Mouse (Mus musculus): Measurements from ENCODE around the gene Myt1. TPM values are rescaled to one million over a fixed set of nuclear protein-coding genes. Genes with fewer than 3 reads are reported as not detected.
"Not testable (repeated sequence)": the region's sequence is repeated elsewhere in the genome, so short reads cannot be mapped to it uniquely, and the experiment has no call there.

The Myt1 gene
- polyA plus RNA-seq, 1 experiment from 2014 or later, result 1.7 TPM

DNA sequence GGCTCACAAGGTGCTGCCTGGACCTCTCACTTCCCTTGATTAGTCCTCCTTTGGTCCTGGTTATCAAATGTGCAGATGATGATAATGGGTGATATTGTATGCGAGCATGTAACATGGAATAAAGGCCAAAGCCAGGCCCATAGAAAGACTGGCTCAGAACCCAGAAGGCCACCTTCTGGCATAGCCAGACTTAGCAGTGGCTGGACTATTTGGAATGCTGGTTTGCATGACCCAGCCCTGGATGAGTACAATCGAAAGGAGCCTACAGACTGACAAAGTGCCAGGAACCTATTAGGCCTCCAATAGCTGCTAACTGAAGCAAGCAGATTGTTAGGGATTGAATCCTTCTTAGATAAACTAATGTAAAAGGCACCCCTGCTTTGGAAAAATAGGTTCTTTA, 6.3 kb downstream of the Myt1 start:
- H3K9me3 ChIP-seq (ENCODE audit: control insufficient read depth, low read length), result no peaks in the 10 kb centered on the region
- no peak overlapping the region for H3K27ac ChIP-seq (ENCODE audit: low read length)
- no peaks in the 10 kb centered on the region for H3K4me1 ChIP-seq (ENCODE audit: control insufficient read depth, insufficient read depth, low read length)
- H3K4me3 ChIP-seq (ENCODE audit: low read length), result no peak overlapping the region
- H3K27me3 ChIP-seq (replicated peaks; ENCODE audit: control insufficient read depth, insufficient read depth, low read length), result no peaks in the 10 kb centered on the region
- no peak for ATAC-seq
- 75% methylated on average over 2 of the region's 2 CpGs for WGBS
- H3K36me3 ChIP-seq (ENCODE audit: control insufficient read depth, insufficient read depth, low read length), result no peaks in the 10 kb centered on the region
- no peak overlapping the region for H3K4me2 ChIP-seq (ENCODE audit: low read depth, low read length)
- no peak overlapping the region for H3K9ac ChIP-seq (ENCODE audit: low read depth, low read length)

- Histone ChIP-seq H3K4me3 (ENCODE audit: low read length) (no peak overlapping the region), H3K27me3 (replicated peaks; ENCODE audit: control insufficient read depth, insufficient read depth, low read length) (no peaks in the 10 kb centered on the region), H3K27ac (ENCODE audit: low read length) (no peak overlapping the region), H3K4me2 (ENCODE audit: low read depth, low read length) (no peak overlapping the region), H3K4me1 (ENCODE audit: control insufficient read depth, insufficient read depth, low read length) (no peaks in the 10 kb centered on the region), H3K9ac (ENCODE audit: low read depth, low read length) (no peak overlapping the region), H3K9me3 (ENCODE audit: control insufficient read depth, low read length) (no peaks in the 10 kb centered on the region), H3K36me3 (ENCODE audit: control insufficient read depth, insufficient read depth, low read length) (no peaks in the 10 kb centered on the region)
- WGBS, result 60% methylated on average over 2 of the region's 2 CpGs
- ATAC-seq, result no peak
Observed at GRCm38 (mm10) chr2:181773203-181773602, 10.1 kb downstream of the Myt1 start.

- Histone ChIP-seq H3K9me3 (ENCODE audit: control insufficient read depth, low read length) (no peaks in the 10 kb centered on the region), H3K27me3 (replicated peaks; ENCODE audit: control insufficient read depth, insufficient read depth, low read length) (no peaks in the 10 kb centered on the region)
- 63% methylated on average over 1 of the region's 1 CpGs for WGBS
Observed at GRCm38 (mm10) chr2:181775786-181776185, 12.7 kb downstream of the Myt1 start.

DNA sequence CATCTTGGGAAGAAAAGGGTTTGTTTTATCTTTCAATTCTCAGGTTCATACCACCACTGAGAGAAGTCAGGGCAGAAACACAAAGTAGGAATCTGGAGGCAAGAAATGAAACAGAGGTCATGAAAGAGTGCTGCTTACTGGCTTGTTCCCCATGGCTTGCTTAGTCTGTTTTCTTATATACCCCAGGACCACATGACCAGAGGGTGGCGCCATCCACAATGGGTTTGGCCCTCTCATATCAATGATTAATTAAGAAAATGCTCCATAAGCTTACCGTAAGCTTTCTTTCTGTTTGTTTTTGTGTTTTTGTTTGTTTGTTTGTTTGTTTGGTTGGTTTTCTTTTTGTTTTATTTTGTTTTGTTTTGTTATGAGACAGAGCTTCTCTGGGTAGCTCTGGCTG, 14.6 kb downstream of the Myt1 start:
- H3K36me3 ChIP-seq (ENCODE audit: control insufficient read depth, insufficient read depth, low read length), result no peaks in the 10 kb centered on the region
- no peak overlapping the region for H3K27ac ChIP-seq (ENCODE audit: low read length)
- no peak overlapping the region for H3K9ac ChIP-seq (ENCODE audit: low read depth, low read length)
- H3K4me1 ChIP-seq (ENCODE audit: control insufficient read depth, insufficient read depth, low read length), result no peaks in the 10 kb centered on the region
- no peaks in the 10 kb centered on the region for H3K27me3 ChIP-seq (replicated peaks; ENCODE audit: control insufficient read depth, insufficient read depth, low read length)
- ATAC-seq, result no peak
- WGBS, result 57% methylated on average over 2 of the region's 2 CpGs
- H3K9me3 ChIP-seq (ENCODE audit: control insufficient read depth, low read length), result no peaks in the 10 kb centered on the region
- no peak overlapping the region for H3K4me2 ChIP-seq (ENCODE audit: low read depth, low read length)
- no peak overlapping the region for H3K4me3 ChIP-seq (ENCODE audit: low read length)

More at GRCm38 (mm10) chr2:181775786-181776185, 12.7 kb downstream of the Myt1 start:
- Histone ChIP-seq H3K4me1 (ENCODE audit: control insufficient read depth, insufficient read depth, low read length) (no peaks in the 10 kb centered on the region), H3K4me2 (ENCODE audit: low read depth, low read length) (no peak overlapping the region), H3K27ac (ENCODE audit: low read length) (no peak overlapping the region), H3K36me3 (ENCODE audit: control insufficient read depth, insufficient read depth, low read length) (no peaks in the 10 kb centered on the region), H3K4me3 (ENCODE audit: low read length) (no peak overlapping the region), H3K9ac (ENCODE audit: low read depth, low read length) (no peak overlapping the region)
- ATAC-seq, result no peak

GRCm38 (mm10) chr2:181781421-181781820, 18.3 kb downstream of the Myt1 start:
- ATAC-seq, result no peak
- Histone ChIP-seq H3K27me3 (replicated peaks; ENCODE audit: control insufficient read depth, insufficient read depth, low read length) (no peaks in the 10 kb centered on the region), H3K27ac (ENCODE audit: low read length) (no peak overlapping the region), H3K9ac (ENCODE audit: low read depth, low read length) (no peak overlapping the region), H3K4me3 (ENCODE audit: low read length) (no peak overlapping the region), H3K9me3 (ENCODE audit: control insufficient read depth, low read length) (no peaks in the 10 kb centered on the region), H3K4me1 (ENCODE audit: control insufficient read depth, insufficient read depth, low read length) (no peaks in the 10 kb centered on the region), H3K4me2 (ENCODE audit: low read depth, low read length) (no peak overlapping the region), H3K36me3 (ENCODE audit: control insufficient read depth, insufficient read depth, low read length) (no peaks in the 10 kb centered on the region)
- WGBS, result 25% methylated on average over 1 of the region's 1 CpGs

DNA sequence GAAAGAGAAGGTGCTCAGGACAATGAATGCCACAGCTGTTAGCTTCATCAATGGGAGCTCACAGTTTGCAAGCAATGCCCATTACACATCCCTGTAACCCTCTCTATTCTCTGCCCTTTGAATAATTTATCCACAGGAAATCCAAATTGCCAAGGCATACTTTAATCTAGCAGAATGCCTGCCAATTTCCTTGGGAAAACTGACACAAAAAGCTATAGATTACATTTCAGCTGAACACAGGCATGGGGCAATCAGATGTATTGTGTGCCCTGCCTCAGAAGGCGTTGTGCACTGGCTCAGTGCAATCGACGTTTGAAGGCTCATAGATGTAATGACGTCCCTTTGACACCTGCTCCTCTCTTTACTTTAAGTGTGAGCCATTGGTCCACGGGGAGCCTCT, 24.7 kb downstream of the Myt1 start:
- no peak overlapping the region for H3K27ac ChIP-seq (ENCODE audit: low read length)
- 67% methylated on average over 5 of the region's 5 CpGs for WGBS
- H3K9ac ChIP-seq (ENCODE audit: low read depth, low read length), result no peak overlapping the region
- H3K4me1 ChIP-seq (ENCODE audit: control insufficient read depth, insufficient read depth, low read length), result no peaks in the 10 kb centered on the region
- no peaks in the 10 kb centered on the region for H3K27me3 ChIP-seq (replicated peaks; ENCODE audit: control insufficient read depth, insufficient read depth, low read length)
- no peak overlapping the region for H3K4me2 ChIP-seq (ENCODE audit: low read depth, low read length)
- ATAC-seq, result no peak
- H3K4me3 ChIP-seq (ENCODE audit: low read length), result no peak overlapping the region
- no peaks in the 10 kb centered on the region for H3K36me3 ChIP-seq (ENCODE audit: control insufficient read depth, insufficient read depth, low read length)
- no peaks in the 10 kb centered on the region for H3K9me3 ChIP-seq (ENCODE audit: control insufficient read depth, low read length)

- H3K9me3 ChIP-seq (ENCODE audit: control insufficient read depth, low read length), result no peaks in the 10 kb centered on the region
- no peaks in the 10 kb centered on the region for H3K4me1 ChIP-seq (ENCODE audit: control insufficient read depth, insufficient read depth, low read length)
- H3K36me3 ChIP-seq (ENCODE audit: control insufficient read depth, insufficient read depth, low read length), result no peaks in the 10 kb centered on the region
- H3K4me3 ChIP-seq (ENCODE audit: low read length), result no peak overlapping the region
- 76% methylated on average over 6 of the region's 6 CpGs for WGBS
- H3K27me3 ChIP-seq (replicated peaks; ENCODE audit: control insufficient read depth, insufficient read depth, low read length), result no peaks in the 10 kb centered on the region
- no peak overlapping the region for H3K9ac ChIP-seq (ENCODE audit: low read depth, low read length)
- H3K4me2 ChIP-seq (ENCODE audit: low read depth, low read length), result no peak overlapping the region
- ATAC-seq, result no peak
- no peak overlapping the region for H3K27ac ChIP-seq (ENCODE audit: low read length)
Observed at GRCm38 (mm10) chr2:181789396-181789795, 26.3 kb downstream of the Myt1 start.

DNA sequence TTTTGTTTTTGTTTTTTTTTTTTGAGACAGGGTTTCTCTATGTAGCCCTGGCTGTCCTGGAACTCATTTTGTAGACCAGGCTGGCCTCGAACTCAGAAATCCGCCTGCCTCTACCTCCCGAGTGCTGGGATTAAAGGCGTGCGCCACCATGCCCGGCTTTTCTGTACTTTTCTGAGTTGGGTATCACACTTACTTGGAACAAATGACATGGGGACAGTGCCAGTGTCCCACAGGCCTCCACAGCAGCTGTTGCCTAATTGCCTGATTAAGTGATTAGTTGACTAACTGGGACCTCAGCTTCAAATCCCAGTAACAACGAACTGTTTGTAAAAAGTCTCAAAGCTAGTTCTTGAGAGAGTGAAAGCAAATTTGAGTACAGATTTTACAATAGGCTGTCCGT, 30.1 kb downstream of the Myt1 start:
- not testable (repeated sequence) for H3K27me3 ChIP-seq (replicated peaks; ENCODE audit: control insufficient read depth, insufficient read depth, low read length); H3K9ac ChIP-seq (ENCODE audit: low read depth, low read length); H3K4me2 ChIP-seq (ENCODE audit: low read depth, low read length); H3K4me1 ChIP-seq (ENCODE audit: control insufficient read depth, insufficient read depth, low read length); H3K4me3 ChIP-seq (ENCODE audit: low read length); H3K9me3 ChIP-seq (ENCODE audit: control insufficient read depth, low read length); ATAC-seq; H3K36me3 ChIP-seq (ENCODE audit: control insufficient read depth, insufficient read depth, low read length); H3K27ac ChIP-seq (ENCODE audit: low read length)
- WGBS, result 80% methylated on average over 8 of the region's 8 CpGs

GRCm38 (mm10) chr2:181795641-181796130, 32.6 kb downstream of the Myt1 start:
- no peak overlapping the region for H3K9ac ChIP-seq (ENCODE audit: low read depth, low read length)
- H3K27me3 ChIP-seq (replicated peaks; ENCODE audit: control insufficient read depth, insufficient read depth, low read length), result no peaks in the 10 kb centered on the region
- no peaks in the 10 kb centered on the region for H3K4me1 ChIP-seq (ENCODE audit: control insufficient read depth, insufficient read depth, low read length)
- H3K4me3 ChIP-seq (ENCODE audit: low read length), result no peak overlapping the region
- no peak overlapping the region for H3K27ac ChIP-seq (ENCODE audit: low read length)
- WGBS, result 67% methylated on average over 3 of the region's 3 CpGs
- ATAC-seq, result no peak
- no peaks in the 10 kb centered on the region for H3K9me3 ChIP-seq (ENCODE audit: control insufficient read depth, low read length)
- no peaks in the 10 kb centered on the region for H3K36me3 ChIP-seq (ENCODE audit: control insufficient read depth, insufficient read depth, low read length)
- no peak overlapping the region for H3K4me2 ChIP-seq (ENCODE audit: low read depth, low read length)

GRCm38 (mm10) chr2:181797672-181798071, 34.5 kb downstream of the Myt1 start:
- H3K27ac ChIP-seq (ENCODE audit: low read length), result no peak overlapping the region
- no peak overlapping the region for H3K4me2 ChIP-seq (ENCODE audit: low read depth, low read length)
- no peak overlapping the region for H3K9ac ChIP-seq (ENCODE audit: low read depth, low read length)
- H3K9me3 ChIP-seq (ENCODE audit: control insufficient read depth, low read length), result no peaks in the 10 kb centered on the region
- no peak for ATAC-seq
- no peak overlapping the region for H3K4me3 ChIP-seq (ENCODE audit: low read length)
- 77% methylated on average over 8 of the region's 8 CpGs for WGBS
- H3K36me3 ChIP-seq (ENCODE audit: control insufficient read depth, insufficient read depth, low read length), result no peaks in the 10 kb centered on the region
- H3K27me3 ChIP-seq (replicated peaks; ENCODE audit: control insufficient read depth, insufficient read depth, low read length), result no peaks in the 10 kb centered on the region
- no peaks in the 10 kb centered on the region for H3K4me1 ChIP-seq (ENCODE audit: control insufficient read depth, insufficient read depth, low read length)

Measured in intestine, embryonic 16.5 days (tissue).